Mouse (Mus musculus) neutrophil, adult 5-6 weeks (primary cell): ENCODE measurements at regions not wholly inside any gene's neighbourhood (a gene's known extent, or its start where the extent isn't known, plus 50 kb on each side); places are given as distances from the start of the nearest gene placed in this dataset.
A peak's percentile ranks its signal among the peaks of the same experiment; 100 is the strongest.
"Not testable (repeated sequence)": the region's sequence is repeated elsewhere in the genome, so short reads cannot be mapped to it uniquely, and the experiment has no call there.

ENCODE experiments used
- ATAC-seq: fragments of 151-379, 151-347 bp; 2 replicates; pipeline ENCODE4 v1.8.0; 2017; ENCODE audit warnings: mild to moderate bottlenecking, moderate TSS enrichment; ENCODE audit not compliant: insufficient number of reproducible peaks, poor library complexity, low FRiP score, severe bottlenecking; ENCODE audit errors: extremely low read depth

DNA sequence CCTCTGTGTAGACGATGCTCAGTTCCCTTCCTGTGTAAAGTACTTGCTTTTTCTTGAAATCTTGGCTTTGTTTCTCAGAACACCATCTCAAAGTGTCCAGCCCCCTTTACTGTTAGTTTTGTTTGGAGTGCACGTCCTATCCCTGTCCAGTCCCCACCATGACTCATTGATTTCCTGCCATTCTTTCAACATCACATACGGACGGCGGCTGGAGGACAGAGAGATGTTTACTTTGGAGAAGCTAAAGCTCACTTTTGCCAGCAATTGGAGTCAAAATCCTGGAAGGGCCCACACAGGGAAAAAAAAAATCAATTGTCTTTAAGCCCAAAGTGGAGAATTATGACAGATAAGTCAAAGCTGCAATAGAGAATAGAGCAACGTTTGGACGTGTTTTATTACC lies 51.8 kb downstream of the Gm5426 start:
- peak; percentile 70 for ATAC-seq

DNA sequence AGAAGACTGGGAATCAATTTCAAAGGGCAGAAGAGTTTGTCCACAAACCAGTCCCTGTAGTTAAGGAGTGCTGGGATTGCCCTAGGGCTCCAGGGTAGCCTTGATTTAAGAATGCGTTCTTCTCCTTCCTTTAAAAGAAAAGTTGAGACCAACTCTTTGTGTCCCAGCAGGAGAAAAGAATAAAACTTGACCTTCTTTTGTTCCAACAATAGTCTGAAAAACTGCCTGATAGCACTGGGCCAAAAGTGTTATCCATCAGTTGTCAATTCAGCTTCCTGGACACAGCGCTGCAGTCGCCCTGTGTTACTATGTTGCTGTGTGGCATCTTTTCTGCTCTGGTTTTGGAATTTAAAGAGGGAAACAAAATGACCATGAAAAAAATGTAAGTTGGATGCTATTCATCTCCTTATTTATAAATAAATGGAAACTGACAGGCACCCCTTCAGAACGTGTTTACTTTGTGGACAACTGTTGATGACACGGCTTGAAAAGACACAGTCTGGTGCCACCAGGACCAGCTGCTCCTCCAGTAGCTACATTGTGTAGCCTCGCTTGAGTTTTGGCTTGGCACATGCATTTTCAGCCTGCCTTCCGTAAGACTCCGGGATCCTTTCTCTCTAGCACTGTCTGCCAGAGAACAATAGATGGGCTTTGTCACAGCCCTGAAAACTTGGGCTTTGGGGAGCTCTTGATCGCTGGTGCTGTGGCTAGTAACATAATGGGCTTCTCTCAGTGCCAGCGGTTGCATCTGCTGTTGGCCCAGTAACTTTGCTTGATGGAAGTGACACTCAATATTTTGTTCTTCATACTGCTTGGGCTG lies 54.0 kb downstream of the Gm5426 start:
- ATAC-seq: no peak

DNA sequence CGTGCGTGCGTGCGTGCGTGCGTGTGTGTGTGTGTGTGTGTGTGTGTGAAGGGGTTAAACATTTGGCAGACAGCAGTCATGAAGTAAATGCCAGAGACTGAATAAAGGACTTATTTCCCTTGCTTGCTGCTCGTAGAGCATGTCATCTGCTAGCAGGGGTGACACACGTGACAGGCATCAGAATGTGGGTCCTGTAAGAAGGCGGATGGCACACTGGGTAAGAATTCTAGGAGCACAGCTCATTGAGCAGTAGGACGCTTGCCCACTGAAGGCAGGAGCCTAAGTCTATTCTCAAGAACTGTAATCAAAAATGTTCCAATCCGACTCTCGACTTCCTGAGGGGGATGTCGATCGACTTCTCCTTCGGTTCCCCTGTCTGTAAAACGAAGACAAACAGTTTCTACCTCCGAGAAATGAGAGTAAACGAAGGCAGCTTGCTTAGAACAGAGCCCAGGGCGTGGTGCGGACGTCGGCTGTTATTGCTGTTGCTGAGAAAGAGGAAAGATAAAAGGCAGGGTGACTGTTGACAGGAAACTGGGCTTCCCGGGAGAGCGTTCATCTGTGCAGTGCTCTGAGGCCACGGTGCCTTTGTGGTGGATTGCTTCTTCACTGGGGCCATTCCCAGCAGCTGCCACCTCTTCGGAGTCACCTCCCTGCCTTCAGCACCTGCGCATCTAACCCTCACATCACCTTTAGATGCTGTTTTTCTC lies 64.7 kb downstream of the Gm5426 start:
- peak; percentile 86 for ATAC-seq

- no peak for ATAC-seq
Observed at GRCm38 (mm10) chr10:96201891-96202290, 65.5 kb downstream of the Gm5426 start.

DNA sequence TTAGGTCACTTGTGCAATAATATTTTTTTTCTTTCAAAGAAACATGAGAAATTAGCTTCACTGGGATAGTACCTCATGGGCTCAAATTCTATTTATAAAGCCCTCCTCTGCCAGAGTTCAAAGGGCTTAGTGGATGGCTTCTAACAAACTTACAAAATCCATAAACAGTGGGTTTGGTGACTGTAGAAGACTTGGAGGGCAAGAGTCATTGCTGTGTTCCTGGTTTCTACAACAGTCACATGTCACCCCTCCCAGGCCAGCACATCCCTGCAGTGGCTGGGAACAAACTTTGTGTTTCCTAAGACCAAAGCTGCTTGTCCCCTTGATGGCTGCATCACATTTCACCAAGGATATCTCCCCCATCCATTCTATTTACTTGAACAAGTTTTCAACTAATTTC lies 66.5 kb downstream of the Gm5426 start:
- ATAC-seq: no peak

DNA sequence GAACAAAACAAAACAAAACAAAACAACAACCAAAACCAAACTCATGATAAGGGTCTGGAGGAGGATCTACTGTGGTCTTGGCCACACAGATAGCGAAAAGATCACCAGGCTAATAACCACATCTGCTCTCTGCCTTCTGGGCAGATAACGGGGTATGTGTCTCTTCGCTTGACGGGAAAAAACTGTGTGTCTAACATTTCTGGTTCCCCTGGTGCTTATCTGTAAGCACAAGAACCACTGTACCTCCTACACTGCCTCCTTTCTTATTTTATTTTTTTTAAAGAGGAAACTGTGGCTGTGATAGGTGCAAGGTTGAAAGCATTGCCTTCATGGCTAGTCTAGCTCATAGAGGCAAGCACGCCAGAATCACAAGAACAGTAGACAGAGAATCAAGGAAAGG lies 67.8 kb downstream of the Gm5426 start:
- ATAC-seq: no peak

DNA sequence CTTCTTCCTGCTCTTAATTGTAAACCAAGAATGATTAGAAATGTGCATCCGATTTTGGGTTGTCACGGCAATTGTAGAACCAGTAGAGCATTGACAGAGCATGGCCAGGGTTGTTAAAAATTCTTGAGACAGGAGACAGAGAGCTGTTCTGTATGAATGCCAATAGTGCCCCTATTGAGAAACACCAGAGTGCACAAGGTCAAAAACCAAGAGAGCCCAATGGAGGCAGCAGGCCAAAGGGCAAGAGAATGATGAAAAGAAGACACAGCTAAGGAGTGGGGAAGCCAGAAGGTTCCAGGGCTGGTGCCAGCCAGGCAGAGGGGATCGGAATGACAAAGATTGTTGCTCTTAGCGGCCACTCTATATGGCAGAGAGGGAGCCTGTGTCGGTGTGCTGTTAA lies 72.8 kb downstream of the Gm5426 start:
- no peak for ATAC-seq

- ATAC-seq: no peak
Observed at GRCm38 (mm10) chr10:96211189-96211588, 74.8 kb downstream of the Gm5426 start.

DNA sequence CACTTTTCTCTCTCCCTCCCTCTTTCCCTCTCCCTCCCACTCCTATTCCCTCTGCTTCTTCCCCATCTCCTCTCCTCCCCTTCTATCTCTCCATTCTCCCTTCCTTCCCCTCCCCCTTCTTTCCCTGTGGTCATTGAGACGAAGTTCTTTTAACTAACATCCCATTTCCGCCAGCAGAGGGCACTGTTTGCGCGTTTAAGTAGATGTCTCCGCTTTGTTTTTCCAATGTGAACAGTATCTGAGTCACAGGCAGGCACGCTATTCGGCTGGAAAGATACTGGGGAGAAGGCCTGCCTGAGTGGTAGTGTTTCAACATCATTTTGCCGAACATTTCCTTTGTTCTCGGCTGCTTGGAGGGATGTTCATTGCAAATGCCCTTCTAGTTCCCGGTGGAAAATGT lies 77.5 kb downstream of the Gm5426 start:
- ATAC-seq: peak; percentile 95

GRCm38 (mm10) chr10:96214285-96214684 lies 77.9 kb downstream of the Gm5426 start:
- ATAC-seq: no peak

GRCm38 (mm10) chr10:96214946-96215345 lies 78.5 kb downstream of the Gm5426 start:
- no peak for ATAC-seq

DNA sequence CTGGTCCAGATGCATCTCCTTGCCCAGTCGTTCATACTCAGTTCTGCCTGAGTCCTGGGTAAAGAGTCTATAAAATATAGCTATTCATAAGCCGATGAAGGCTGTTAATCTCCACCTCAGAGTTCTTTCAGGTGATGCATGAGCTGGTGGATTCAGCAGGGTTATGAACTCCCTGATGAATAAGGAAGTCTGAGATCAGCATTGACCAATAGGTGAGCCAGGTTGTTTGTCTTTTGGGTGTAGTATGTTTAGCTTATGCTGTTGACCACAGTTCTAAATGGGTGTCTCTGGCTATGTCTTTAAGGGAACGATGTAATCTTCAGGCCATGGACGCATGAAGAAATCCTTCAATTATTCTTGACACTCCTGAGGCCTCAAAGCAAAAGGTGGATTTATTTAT lies 84.3 kb downstream of the Gm5426 start:
- 0 out of 2 replicates have a peak, but pooled peaks have one; percentile 33 for ATAC-seq

DNA sequence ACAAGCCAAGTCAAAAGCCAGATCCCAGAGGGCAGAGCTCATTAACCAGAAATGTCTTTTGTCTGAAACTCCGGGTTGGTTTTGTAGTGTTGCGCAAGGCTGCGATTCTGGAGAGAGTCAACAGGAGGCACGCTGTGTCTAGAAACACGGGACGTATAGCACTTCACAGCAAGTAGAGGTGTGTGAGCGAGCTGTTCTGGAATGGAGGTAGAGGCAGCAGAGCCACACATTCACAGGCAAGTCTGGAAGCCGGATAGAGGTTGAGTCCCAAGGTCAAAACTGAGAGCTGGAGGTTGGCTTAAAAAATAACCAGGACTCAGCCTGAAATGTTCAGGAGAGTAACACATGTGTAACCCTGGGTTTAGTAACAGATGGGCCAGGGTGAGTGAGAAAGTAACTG lies 94.0 kb downstream of the Gm5426 start:
- ATAC-seq: peak; percentile 70

DNA sequence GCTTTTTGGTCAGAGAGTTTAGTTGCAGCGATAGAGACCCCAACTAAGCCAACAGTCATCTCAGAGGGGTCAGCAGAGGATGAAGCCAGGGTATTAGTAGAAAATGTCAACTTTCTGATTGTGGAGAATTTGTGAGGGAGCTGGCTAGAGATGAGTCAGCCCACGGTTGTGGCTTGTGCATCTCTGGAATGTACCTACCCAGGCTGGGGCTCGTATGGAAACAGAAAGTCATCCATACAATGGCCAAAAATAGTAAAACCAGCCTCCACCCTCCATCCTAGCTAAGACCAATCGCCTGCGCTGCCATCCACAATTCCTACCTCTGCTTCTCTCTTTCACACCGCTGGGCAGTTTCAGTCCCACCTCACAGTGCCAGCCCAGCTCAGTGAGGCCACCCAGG lies 94.9 kb downstream of the Gm5426 start:
- ATAC-seq: no peak

GRCm38 (mm10) chr10:96232889-96233288 lies 96.5 kb downstream of the Gm5426 start:
- no peak for ATAC-seq

DNA sequence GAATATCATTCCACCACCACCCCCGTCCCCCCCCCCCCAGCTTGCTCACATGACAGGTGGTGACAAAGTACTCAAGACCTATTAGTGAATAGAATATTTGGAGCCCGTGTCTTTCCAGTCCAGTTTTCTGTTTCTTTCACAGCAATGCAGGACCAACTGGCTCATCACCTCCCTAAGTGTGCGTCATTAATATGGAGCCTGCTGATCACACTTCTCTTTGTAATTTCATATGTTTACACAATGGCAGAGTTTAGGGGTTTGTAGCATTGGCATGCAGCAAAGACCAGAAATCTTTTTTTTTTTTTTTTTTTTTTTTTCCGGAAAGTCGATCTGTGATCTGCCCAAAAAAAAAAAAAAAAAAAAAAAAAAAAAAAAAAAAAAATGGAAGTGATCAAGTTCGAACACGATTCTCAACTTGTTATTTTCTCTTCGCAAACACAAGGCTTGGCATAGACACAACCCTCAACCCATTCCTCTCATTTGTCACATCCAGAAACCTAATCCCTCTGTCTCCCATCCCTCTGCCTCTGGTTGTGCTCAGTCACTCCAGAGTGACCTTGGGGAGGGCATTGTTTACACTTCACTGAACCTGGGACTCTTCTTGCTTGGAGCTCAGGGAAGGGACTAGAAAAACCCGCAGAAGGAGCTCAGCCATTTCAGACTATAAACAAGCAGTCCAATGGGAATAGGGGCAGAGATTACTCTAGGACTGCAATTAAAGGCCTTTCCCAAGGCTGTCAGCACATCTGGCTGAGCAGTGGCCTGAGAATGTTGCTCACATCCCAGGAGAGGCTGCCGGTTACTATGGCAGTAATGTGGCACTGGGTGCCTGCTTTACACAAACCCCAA lies 98.4 kb downstream of the Gm5426 start:
- no peak for ATAC-seq

DNA sequence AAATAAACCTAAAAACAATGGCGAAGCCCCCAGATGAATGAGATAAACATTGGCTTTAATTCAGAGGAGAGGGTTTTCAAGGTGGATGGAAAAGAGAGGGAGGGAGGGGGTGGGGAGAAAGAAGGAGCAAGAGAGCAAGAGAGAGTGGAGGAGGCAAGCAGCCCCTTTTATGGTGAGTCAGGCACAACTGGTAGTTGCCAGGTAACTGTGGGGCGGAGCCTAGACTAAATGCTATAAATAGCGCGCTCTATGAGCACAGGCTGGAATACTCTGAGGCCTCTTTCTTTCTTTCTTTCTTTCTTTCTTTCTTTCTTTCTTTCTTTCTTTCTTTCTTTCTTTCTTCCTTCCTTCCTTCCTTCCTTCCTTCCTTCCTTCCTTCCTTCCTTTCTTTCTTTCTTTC lies 99.6 kb downstream of the Gm5426 start:
- not testable (repeated sequence) for ATAC-seq

GRCm38 (mm10) chr10:96236777-96237373 lies 100.5 kb downstream of the Gm5426 start:
- no peak for ATAC-seq

- no peak for ATAC-seq
Observed at GRCm38 (mm10) chr10:96237572-96238130, 101.2 kb downstream of the Gm5426 start.
